Mouse (Mus musculus) effector memory CD4-positive, alpha-beta T cell, adult 7 months (primary cell): ENCODE measurements around the gene Itgb7. TPM values are rescaled to one million over a fixed set of nuclear protein-coding genes. Genes with fewer than 3 reads are reported as not detected.

ENCODE experiments used
- polyA plus RNA-seq: library from polyadenylated mRNA; unstranded; fragments of 100-300 nt; shearing (Covaris generic); gene quantifications from one replicate; pipeline ENCODE4 v1.2.1, GENCODE M21; 2017

Gene Itgb7
- 1,327 TPM for polyA plus RNA-seq

DNA sequence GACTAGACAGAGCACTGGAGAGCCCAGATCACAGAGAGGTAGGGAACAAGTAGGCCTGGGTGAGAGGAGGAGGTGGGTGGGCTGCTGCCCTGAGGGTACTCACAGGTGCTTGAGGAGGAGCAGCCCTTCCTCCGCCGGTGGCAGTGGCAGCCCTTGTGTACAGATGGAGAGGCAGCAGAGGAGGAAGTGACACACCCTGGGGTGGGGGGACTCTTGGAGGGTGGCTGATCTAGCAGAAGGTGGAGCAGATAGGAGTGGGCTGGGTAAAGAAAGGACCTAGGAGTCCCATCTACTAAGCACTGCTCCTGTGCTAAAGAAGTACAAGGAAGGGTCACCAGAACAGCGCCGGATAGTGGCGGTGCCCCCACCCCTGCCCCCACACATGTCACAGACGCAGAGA is at the start of gene Itgb7:
Gene Itgb7, minus strand, starts transcription at position 197 of the 400 bp plus-strand sequence.

GRCm38 (mm10) chr15:102279092-102279782 is 47.5 kb upstream of the Itgb7 start, which contains the start of gene Mfsd5:
Mfsd5 (plus strand) TSS chr15:102279454.

DNA sequence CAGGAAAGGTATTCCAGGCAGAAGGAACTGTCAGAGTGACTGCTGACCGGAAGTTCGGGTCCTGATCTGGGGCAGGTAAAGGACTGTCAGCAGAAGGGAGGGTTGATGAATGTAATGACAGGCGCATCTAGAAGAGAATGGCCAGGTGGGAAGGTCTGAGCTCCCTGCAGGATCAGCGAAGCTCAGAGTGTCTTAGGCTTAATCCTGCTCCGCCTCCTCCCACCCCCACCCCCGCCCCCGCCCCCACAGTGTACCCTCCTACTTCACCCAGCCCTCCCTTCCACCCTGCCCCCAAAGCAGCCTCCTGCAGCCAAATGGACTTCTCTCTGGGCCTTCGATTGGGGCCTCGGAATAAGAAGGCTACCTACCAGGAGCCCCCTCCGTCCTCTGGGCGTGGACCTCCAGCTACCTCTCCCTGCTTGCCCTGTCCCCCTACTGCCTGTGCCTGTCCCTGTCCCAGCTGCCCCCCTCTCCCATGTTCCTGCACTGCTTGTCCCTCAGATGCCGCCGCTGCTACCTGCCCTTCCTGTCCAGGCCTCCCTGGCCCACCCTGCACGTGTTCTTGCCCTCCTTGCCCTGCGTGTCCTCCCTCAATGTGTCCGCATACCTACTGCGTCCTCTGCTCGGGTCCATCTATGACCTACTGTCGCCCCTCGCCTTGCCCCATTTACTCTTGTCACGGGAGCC is 38.7 kb upstream of the Itgb7 start, which contains the start of gene Gm9918:
Gene Gm9918, plus strand, starts transcription at position 290 of the 687 bp plus-strand sequence.

GRCm38 (mm10) chr15:102257202-102258075 is 25.7 kb upstream of the Itgb7 start, which contains the start of gene Rarg:
Rarg (minus strand) TSS chr15:102257517.

GRCm38 (mm10) chr15:102204674-102205505 is 26.9 kb downstream of the Itgb7 start, which contains the start of gene Csad:
Csad (minus strand) TSS chr15:102204724.

GRCm38 (mm10) chr15:102202971-102203834 is 28.5 kb downstream of the Itgb7 start, which contains the start of gene Zfp740:
Zfp740 (plus strand) TSS chr15:102203249.

Other genes with a start within 250 kb of the Itgb7 start
- gene Krt8, start 227.5 kb downstream of the Itgb7 start, polyA plus RNA-seq: 0.69 TPM
- gene Krt18, start 203.8 kb downstream of the Itgb7 start, polyA plus RNA-seq: 0.39 TPM
- 80.1 TPM for gene Eif4b, start 158.2 kb downstream of the Itgb7 start, polyA plus RNA-seq
- gene Tns2, start 131.5 kb downstream of the Itgb7 start, polyA plus RNA-seq: 4.6 TPM
- 46.8 TPM for gene Spryd3, start 95.7 kb downstream of the Itgb7 start, polyA plus RNA-seq
- 0.80 TPM for gene Igfbp6, start 87.6 kb downstream of the Itgb7 start, polyA plus RNA-seq
- 9.5 TPM for gene Soat2, start 81.4 kb downstream of the Itgb7 start, polyA plus RNA-seq
- gene Zfp740, start 28.7 kb downstream of the Itgb7 start, polyA plus RNA-seq: 74.4 TPM
- 8.5 TPM for gene Csad, start 27.2 kb downstream of the Itgb7 start, polyA plus RNA-seq
- gene Rarg, start 25.6 kb upstream of the Itgb7 start, polyA plus RNA-seq: 18.4 TPM
- gene Gm9918, start 38.6 kb upstream of the Itgb7 start, polyA plus RNA-seq: 0.40 TPM
- 40.0 TPM for gene Mfsd5, start 47.5 kb upstream of the Itgb7 start, polyA plus RNA-seq
- 1.2 TPM for gene Espl1, start 64.3 kb upstream of the Itgb7 start, polyA plus RNA-seq
- 421 TPM for gene Pfdn5, start 94.2 kb upstream of the Itgb7 start, polyA plus RNA-seq
- 49.8 TPM for gene Myg1, start 99.8 kb upstream of the Itgb7 start, polyA plus RNA-seq
- gene Aaas, start 118.8 kb upstream of the Itgb7 start, polyA plus RNA-seq: 42.9 TPM
- gene Sp7, start 135.2 kb upstream of the Itgb7 start, polyA plus RNA-seq: not detected
- gene Sp1, start 174.2 kb upstream of the Itgb7 start, polyA plus RNA-seq: 17.0 TPM
- gene Amhr2, start 213.4 kb upstream of the Itgb7 start, polyA plus RNA-seq: not detected
- 682 TPM for gene Prr13, start 227.1 kb upstream of the Itgb7 start, polyA plus RNA-seq
- gene Pcbp2, start 238.6 kb upstream of the Itgb7 start, polyA plus RNA-seq: 99.4 TPM